Mouse (Mus musculus): ENCODE measurements around the gene Ntrk1. TPM values are rescaled to one million over a fixed set of nuclear protein-coding genes. Genes with fewer than 3 reads are reported as not detected.

Ntrk1 gene
- polyA plus RNA-seq, 1 experiment from 2014 or later = 0.18 TPM

GRCm38 (mm10) chr3:87743927-87744326 is 51.0 kb downstream of the Ntrk1 start:
- no peak overlapping the region for H3K27ac ChIP-seq (ENCODE audit: low read depth, low read length)
- H3K36me3 ChIP-seq (ENCODE audit: control insufficient read depth, insufficient read depth) = no peaks in the 10 kb centered on the region
- no peak for TF ChIP-seq CTCF (IDR thresholded peaks at IDR 0.05; ENCODE audit: low read depth)
- H3K27me3 ChIP-seq (replicated peaks; ENCODE audit: control insufficient read depth, insufficient read depth, low read length) = no peaks in the 10 kb centered on the region
- no peak overlapping the region for H3K4me3 ChIP-seq (ENCODE audit: low read depth, low read length)
- no peak overlapping the region for H3K9ac ChIP-seq (ENCODE audit: low read depth, low read length)
- 76% methylated on average over 4 of the region's 4 CpGs for WGBS
- no peak overlapping the region for H3K4me2 ChIP-seq (replicated peaks; ENCODE audit: low read depth)
- peaks cover 5% of the 10 kb centered on the region; the same call in 1 of the 2 replicates for H3K4me1 ChIP-seq (replicated peaks; ENCODE audit: control insufficient read depth, insufficient read depth, low read length)
- no peaks in the 10 kb centered on the region for H3K9me3 ChIP-seq (ENCODE audit: control insufficient read depth)
- no peak for ATAC-seq

DNA sequence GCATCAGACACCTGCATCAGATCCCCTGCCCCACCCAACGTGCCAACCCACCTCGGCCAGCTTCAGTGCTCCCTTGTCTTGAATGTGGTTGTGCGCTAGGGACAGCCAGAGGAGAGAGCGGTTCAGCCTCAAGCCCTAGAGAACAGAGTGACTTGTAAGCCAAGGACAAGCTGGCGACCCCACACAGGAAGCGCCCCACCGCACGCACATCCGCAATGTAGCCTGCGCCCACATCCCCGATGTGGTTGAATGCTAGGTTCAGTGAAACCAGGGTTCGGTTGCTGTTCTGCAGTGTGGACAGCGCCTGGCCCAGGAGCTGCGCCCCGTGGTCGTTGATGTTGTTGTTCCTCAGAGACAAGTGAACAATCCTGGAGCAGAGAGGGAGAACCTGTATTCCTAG is 52.2 kb downstream of the Ntrk1 start:
- no peak overlapping the region for H3K4me3 ChIP-seq (ENCODE audit: low read depth, low read length)
- 87% methylated on average over 16 of the region's 16 CpGs for WGBS
- H3K36me3 ChIP-seq (ENCODE audit: control insufficient read depth, insufficient read depth) = peaks cover 10% of the 10 kb centered on the region
- no peak overlapping the region for H3K9ac ChIP-seq (ENCODE audit: low read depth, low read length)
- H3K27me3 ChIP-seq (replicated peaks; ENCODE audit: control insufficient read depth, insufficient read depth, low read length) = no peaks in the 10 kb centered on the region
- TF ChIP-seq CTCF (IDR thresholded peaks at IDR 0.05; ENCODE audit: low read depth) = no peak
- no peaks in the 10 kb centered on the region for H3K9me3 ChIP-seq (ENCODE audit: control insufficient read depth)
- no peak for ATAC-seq
- no peak overlapping the region for H3K4me2 ChIP-seq (replicated peaks; ENCODE audit: low read depth)
- H3K27ac ChIP-seq (ENCODE audit: low read depth, low read length) = no peak overlapping the region
- no peaks in the 10 kb centered on the region for H3K4me1 ChIP-seq (replicated peaks; ENCODE audit: control insufficient read depth, insufficient read depth, low read length)

GRCm38 (mm10) chr3:87742013-87742412 is 52.9 kb downstream of the Ntrk1 start:
- Histone ChIP-seq H3K9me3 (ENCODE audit: control insufficient read depth) (no peaks in the 10 kb centered on the region), H3K27ac (ENCODE audit: low read depth, low read length) (no peak overlapping the region), H3K27me3 (replicated peaks; ENCODE audit: control insufficient read depth, insufficient read depth, low read length) (no peaks in the 10 kb centered on the region), H3K4me3 (ENCODE audit: low read depth, low read length) (no peak overlapping the region), H3K36me3 (ENCODE audit: control insufficient read depth, insufficient read depth) (peaks cover 17% of the 10 kb centered on the region), H3K9ac (ENCODE audit: low read depth, low read length) (no peak overlapping the region), H3K4me2 (replicated peaks; ENCODE audit: low read depth) (no peak overlapping the region), H3K4me1 (replicated peaks; ENCODE audit: control insufficient read depth, insufficient read depth, low read length) (no peaks in the 10 kb centered on the region)
- no peak for TF ChIP-seq CTCF (IDR thresholded peaks at IDR 0.05; ENCODE audit: low read depth)
- ATAC-seq = no peak
- 62% methylated on average over 3 of the region's 3 CpGs for whole genome bisulfite sequencing

DNA sequence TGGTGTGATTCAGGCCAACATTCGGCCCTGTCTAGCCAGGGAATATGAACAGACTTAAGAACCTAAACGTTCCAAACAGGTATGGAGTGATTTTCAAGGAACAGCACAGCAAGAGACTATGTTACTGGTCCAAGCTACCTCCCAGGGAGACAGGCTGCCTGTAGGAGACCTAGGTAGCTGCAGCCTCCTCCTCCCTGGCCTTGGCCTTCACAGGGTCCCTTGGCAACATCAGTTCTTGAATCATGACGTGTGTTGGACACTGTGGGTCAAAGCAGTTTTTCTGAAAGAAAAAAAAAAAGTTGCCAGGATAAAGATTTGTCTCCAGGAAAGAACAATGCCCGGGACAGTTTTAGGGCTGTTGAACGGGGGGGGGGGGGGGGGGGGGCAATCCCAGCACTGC is 56.1 kb downstream of the Ntrk1 start:
- no peak for TF ChIP-seq CTCF (IDR thresholded peaks at IDR 0.05; ENCODE audit: low read depth)
- Histone ChIP-seq H3K4me3 (ENCODE audit: low read depth, low read length) (no peak overlapping the region), H3K27me3 (replicated peaks; ENCODE audit: control insufficient read depth, insufficient read depth, low read length) (no peaks in the 10 kb centered on the region), H3K4me2 (replicated peaks; ENCODE audit: low read depth) (no peak overlapping the region), H3K36me3 (ENCODE audit: control insufficient read depth, insufficient read depth) (peaks cover 48% of the 10 kb centered on the region), H3K9me3 (ENCODE audit: control insufficient read depth) (no peaks in the 10 kb centered on the region), H3K27ac (ENCODE audit: low read depth, low read length) (no peak overlapping the region), H3K9ac (ENCODE audit: low read depth, low read length) (no peak overlapping the region), H3K4me1 (replicated peaks; ENCODE audit: control insufficient read depth, insufficient read depth, low read length) (no peaks in the 10 kb centered on the region)
- ATAC-seq = no peak
- WGBS = 75% methylated on average over 5 of the region's 5 CpGs

DNA sequence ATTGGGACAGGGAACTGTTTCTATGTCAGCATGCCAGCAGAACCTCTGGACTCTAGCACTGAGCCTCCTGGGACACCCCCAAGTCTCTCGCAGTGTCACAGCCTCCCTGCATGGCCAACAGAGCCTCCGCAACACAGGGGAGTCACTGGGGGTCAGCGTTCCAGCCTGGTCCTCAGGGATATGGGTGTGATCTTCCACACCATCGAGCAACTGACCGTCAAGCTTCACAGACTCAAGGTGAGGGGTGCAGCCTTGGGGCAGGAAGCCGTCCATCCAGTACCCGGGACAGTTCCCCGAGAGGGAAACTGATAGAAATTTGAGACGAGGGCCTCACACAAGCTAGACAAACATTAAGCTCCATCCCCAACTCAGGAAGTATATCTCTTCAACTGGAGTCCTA is 59.6 kb downstream of the Ntrk1 start:
- no peak for ATAC-seq

GRCm38 (mm10) chr3:87733984-87734761 is 60.8 kb downstream of the Ntrk1 start:
- H3K9me3 ChIP-seq (ENCODE audit: control insufficient read depth) = no peaks in the 10 kb centered on the region
- no peak overlapping the region for H3K4me2 ChIP-seq (replicated peaks; ENCODE audit: low read depth)
- no peak overlapping the region for H3K9ac ChIP-seq (ENCODE audit: low read depth, low read length)
- no peak overlapping the region for H3K27ac ChIP-seq (ENCODE audit: low read depth, low read length)
- no peak for TF ChIP-seq CTCF (IDR thresholded peaks at IDR 0.05; ENCODE audit: low read depth)
- no peaks in the 10 kb centered on the region for H3K4me1 ChIP-seq (replicated peaks; ENCODE audit: control insufficient read depth, insufficient read depth, low read length)
- WGBS = 89% methylated on average over 11 of the region's 11 CpGs
- H3K4me3 ChIP-seq (ENCODE audit: low read depth, low read length) = no peak overlapping the region
- H3K36me3 ChIP-seq (ENCODE audit: control insufficient read depth, insufficient read depth) = peaks cover 92% of the 10 kb centered on the region
- ATAC-seq = no peak
- no peaks in the 10 kb centered on the region for H3K27me3 ChIP-seq (replicated peaks; ENCODE audit: control insufficient read depth, insufficient read depth, low read length)

More for the DNA sequence above, 59.6 kb downstream of the Ntrk1 start:
- Histone ChIP-seq H3K27ac (ENCODE audit: low read depth, low read length) (no peak overlapping the region), H3K9ac (ENCODE audit: low read depth, low read length) (no peak overlapping the region), H3K9me3 (ENCODE audit: control insufficient read depth) (no peaks in the 10 kb centered on the region), H3K27me3 (replicated peaks; ENCODE audit: control insufficient read depth, insufficient read depth, low read length) (no peaks in the 10 kb centered on the region), H3K4me1 (replicated peaks; ENCODE audit: control insufficient read depth, insufficient read depth, low read length) (no peaks in the 10 kb centered on the region), H3K4me3 (ENCODE audit: low read depth, low read length) (no peak overlapping the region), H3K4me2 (replicated peaks; ENCODE audit: low read depth) (no peak overlapping the region), H3K36me3 (ENCODE audit: control insufficient read depth, insufficient read depth) (peaks cover 81% of the 10 kb centered on the region)
- 75% methylated on average over 9 of the region's 9 CpGs for WGBS
- no peak for TF ChIP-seq CTCF (IDR thresholded peaks at IDR 0.05; ENCODE audit: low read depth)
